Mouse (Mus musculus): ENCODE data around the gene Cfap36. TPM values are rescaled to one million over a fixed set of nuclear protein-coding genes. Genes with fewer than 3 reads are reported as not detected.
A peak's percentile ranks its signal among the peaks of the same experiment; 100 is the strongest.

Gene Cfap36
- polyA plus RNA-seq (2015; fragmentation: Nextera tagmentation; extraction: Ambion mirVana) = 121 and 146 TPM in 2 replicates

GRCm38 (mm10) chr11:29246883-29247650, at the start of gene Cfap36:
TSS of gene Cfap36 (minus strand) at chr11:29247409.
- H3K36me3 ChIP-seq (ENCODE audit: control insufficient read depth, insufficient read depth, low read length) = peaks cover 3% of the 10 kb centered on the region; the same call in 1 of the 2 replicates
- H3K4me1 ChIP-seq (ENCODE audit: control insufficient read depth, insufficient read depth, low read depth, low read length) = peaks cover 13% of the 10 kb centered on the region
- H3K9me3 ChIP-seq (ENCODE audit: control insufficient read depth, low read length) = no peaks in the 10 kb centered on the region
- peak within 1 kb of the TSS; percentile 88 for H3K9ac ChIP-seq (ENCODE audit: low read depth, low read length)
- H3K4me2 ChIP-seq (ENCODE audit: low read length) = peak within 1 kb of the TSS; percentile 80
- WGBS = under 1% methylated on average over 53 of the region's 53 CpGs
- no peaks in the 10 kb centered on the region for H3K27me3 ChIP-seq (replicated peaks; ENCODE audit: control insufficient read depth, insufficient read depth, low read length)
- peak within 1 kb of the TSS; percentile 93 for H3K27ac ChIP-seq (ENCODE audit: low read depth, low read length)
- H3K4me3 ChIP-seq (ENCODE audit: low read length) = peak within 1 kb of the TSS; percentile 94
- ATAC-seq = peak; percentile 100

GRCm38 (mm10) chr11:29287305-29287704, 40.1 kb upstream of the Cfap36 start:
- no peaks in the 10 kb centered on the region for H3K27me3 ChIP-seq (replicated peaks; ENCODE audit: control insufficient read depth, insufficient read depth, low read length)
- no peak overlapping the region for H3K27ac ChIP-seq (ENCODE audit: low read depth, low read length)
- no peak overlapping the region for H3K9ac ChIP-seq (ENCODE audit: low read depth, low read length)
- no peaks in the 10 kb centered on the region for H3K4me1 ChIP-seq (ENCODE audit: control insufficient read depth, insufficient read depth, low read depth, low read length)
- no peaks in the 10 kb centered on the region for H3K36me3 ChIP-seq (ENCODE audit: control insufficient read depth, insufficient read depth, low read length)
- no peak overlapping the region for H3K4me3 ChIP-seq (ENCODE audit: low read length)
- H3K9me3 ChIP-seq (ENCODE audit: control insufficient read depth, low read length) = no peaks in the 10 kb centered on the region
- ATAC-seq = no peak
- no peak overlapping the region for H3K4me2 ChIP-seq (ENCODE audit: low read length)

- ATAC-seq = no peak
- Histone ChIP-seq H3K9me3 (ENCODE audit: control insufficient read depth, low read length) (no peaks in the 10 kb centered on the region), H3K9ac (ENCODE audit: low read depth, low read length) (no peak overlapping the region), H3K4me2 (ENCODE audit: low read length) (no peak overlapping the region), H3K36me3 (ENCODE audit: control insufficient read depth, insufficient read depth, low read length) (no peaks in the 10 kb centered on the region), H3K4me1 (ENCODE audit: control insufficient read depth, insufficient read depth, low read depth, low read length) (no peaks in the 10 kb centered on the region), H3K27ac (ENCODE audit: low read depth, low read length) (no peak overlapping the region), H3K27me3 (replicated peaks; ENCODE audit: control insufficient read depth, insufficient read depth, low read length) (no peaks in the 10 kb centered on the region), H3K4me3 (ENCODE audit: low read length) (no peak overlapping the region)
Measured at GRCm38 (mm10) chr11:29286040-29286439, 38.8 kb upstream of the Cfap36 start.

GRCm38 (mm10) chr11:29274758-29275157, 27.5 kb upstream of the Cfap36 start:
- H3K4me3 ChIP-seq (ENCODE audit: low read length) = no peak overlapping the region
- H3K4me2 ChIP-seq (ENCODE audit: low read length) = no peak overlapping the region
- H3K4me1 ChIP-seq (ENCODE audit: control insufficient read depth, insufficient read depth, low read depth, low read length) = no peaks in the 10 kb centered on the region
- H3K27me3 ChIP-seq (replicated peaks; ENCODE audit: control insufficient read depth, insufficient read depth, low read length) = no peaks in the 10 kb centered on the region
- H3K36me3 ChIP-seq (ENCODE audit: control insufficient read depth, insufficient read depth, low read length) = no peaks in the 10 kb centered on the region
- no peak for ATAC-seq
- 82% methylated on average over 3 of the region's 3 CpGs for WGBS
- no peak overlapping the region for H3K9ac ChIP-seq (ENCODE audit: low read depth, low read length)
- H3K9me3 ChIP-seq (ENCODE audit: control insufficient read depth, low read length) = peaks cover 2% of the 10 kb centered on the region; the same call in 1 of the 2 replicates
- no peak overlapping the region for H3K27ac ChIP-seq (ENCODE audit: low read depth, low read length)

- Histone ChIP-seq H3K27me3 (replicated peaks; ENCODE audit: control insufficient read depth, insufficient read depth, low read length) (no peaks in the 10 kb centered on the region), H3K9ac (ENCODE audit: low read depth, low read length) (no peak overlapping the region), H3K4me3 (ENCODE audit: low read length) (no peak overlapping the region), H3K36me3 (ENCODE audit: control insufficient read depth, insufficient read depth, low read length) (no peaks in the 10 kb centered on the region), H3K4me1 (ENCODE audit: control insufficient read depth, insufficient read depth, low read depth, low read length) (no peaks in the 10 kb centered on the region), H3K27ac (ENCODE audit: low read depth, low read length) (no peak overlapping the region), H3K4me2 (ENCODE audit: low read length) (no peak overlapping the region), H3K9me3 (ENCODE audit: control insufficient read depth, low read length) (peaks cover 2% of the 10 kb centered on the region; the same call in 1 of the 2 replicates)
- WGBS = 29% methylated on average over 3 of the region's 3 CpGs
- ATAC-seq = peak; percentile 70
Measured at GRCm38 (mm10) chr11:29267824-29268223, 20.6 kb upstream of the Cfap36 start.

- no peaks in the 10 kb centered on the region for H3K4me1 ChIP-seq (ENCODE audit: control insufficient read depth, insufficient read depth, low read depth, low read length)
- no peak overlapping the region for H3K4me3 ChIP-seq (ENCODE audit: low read length)
- no peak overlapping the region for H3K27ac ChIP-seq (ENCODE audit: low read depth, low read length)
- H3K36me3 ChIP-seq (ENCODE audit: control insufficient read depth, insufficient read depth, low read length) = no peaks in the 10 kb centered on the region
- no peak overlapping the region for H3K4me2 ChIP-seq (ENCODE audit: low read length)
- no peaks in the 10 kb centered on the region for H3K27me3 ChIP-seq (replicated peaks; ENCODE audit: control insufficient read depth, insufficient read depth, low read length)
- no peaks in the 10 kb centered on the region for H3K9me3 ChIP-seq (ENCODE audit: control insufficient read depth, low read length)
- ATAC-seq = no peak
- H3K9ac ChIP-seq (ENCODE audit: low read depth, low read length) = no peak overlapping the region
- 83% methylated on average over 1 of the region's 1 CpGs for WGBS
Measured at GRCm38 (mm10) chr11:29254643-29255042, 7.4 kb upstream of the Cfap36 start.

- WGBS = 97% methylated on average over 5 of the region's 5 CpGs
- H3K4me2 ChIP-seq (ENCODE audit: low read length) = no peak overlapping the region
- H3K27ac ChIP-seq (ENCODE audit: low read depth, low read length) = no peak overlapping the region
- no peaks in the 10 kb centered on the region for H3K9me3 ChIP-seq (ENCODE audit: control insufficient read depth, low read length)
- no peaks in the 10 kb centered on the region for H3K27me3 ChIP-seq (replicated peaks; ENCODE audit: control insufficient read depth, insufficient read depth, low read length)
- no peaks in the 10 kb centered on the region for H3K36me3 ChIP-seq (ENCODE audit: control insufficient read depth, insufficient read depth, low read length)
- peaks cover 13% of the 10 kb centered on the region for H3K4me1 ChIP-seq (ENCODE audit: control insufficient read depth, insufficient read depth, low read depth, low read length)
- no peak for ATAC-seq
- H3K4me3 ChIP-seq (ENCODE audit: low read length) = no peak overlapping the region
- H3K9ac ChIP-seq (ENCODE audit: low read depth, low read length) = no peak overlapping the region
Measured at GRCm38 (mm10) chr11:29248386-29248785, 1.2 kb upstream of the Cfap36 start.

GRCm38 (mm10) chr11:29247725-29248124, 516 bp upstream of the Cfap36 start:
- Histone ChIP-seq H3K36me3 (ENCODE audit: control insufficient read depth, insufficient read depth, low read length) (peaks cover under 1% of the 10 kb centered on the region; the same call in 1 of the 2 replicates), H3K4me3 (ENCODE audit: low read length) (peak overlapping the region; percentile 94), H3K9ac (ENCODE audit: low read depth, low read length) (no peak overlapping the region), H3K27me3 (replicated peaks; ENCODE audit: control insufficient read depth, insufficient read depth, low read length) (no peaks in the 10 kb centered on the region), H3K4me2 (ENCODE audit: low read length) (peak overlapping the region; percentile 55), H3K4me1 (ENCODE audit: control insufficient read depth, insufficient read depth, low read depth, low read length) (peaks cover 13% of the 10 kb centered on the region), H3K27ac (ENCODE audit: low read depth, low read length) (peak overlapping the region; percentile 67; the same call in 1 of the 2 replicates), H3K9me3 (ENCODE audit: control insufficient read depth, low read length) (no peaks in the 10 kb centered on the region)
- peak; percentile 5 for ATAC-seq
- 96% methylated on average over 1 of the region's 1 CpGs for WGBS

- no peak for ATAC-seq
- H3K36me3 ChIP-seq (ENCODE audit: control insufficient read depth, insufficient read depth, low read length) = peaks cover 3% of the 10 kb centered on the region; the same call in 1 of the 2 replicates
- peak overlapping the region; percentile 94 for H3K4me3 ChIP-seq (ENCODE audit: low read length)
- no peak overlapping the region for H3K27ac ChIP-seq (ENCODE audit: low read depth, low read length)
- H3K9ac ChIP-seq (ENCODE audit: low read depth, low read length) = peak overlapping the region; percentile 88
- no peaks in the 10 kb centered on the region for H3K9me3 ChIP-seq (ENCODE audit: control insufficient read depth, low read length)
- H3K4me2 ChIP-seq (ENCODE audit: low read length) = peak overlapping the region; percentile 80
- no peaks in the 10 kb centered on the region for H3K27me3 ChIP-seq (replicated peaks; ENCODE audit: control insufficient read depth, insufficient read depth, low read length)
- H3K4me1 ChIP-seq (ENCODE audit: control insufficient read depth, insufficient read depth, low read depth, low read length) = peaks cover 13% of the 10 kb centered on the region
- 59% methylated on average over 4 of the region's 4 CpGs for WGBS
Measured at GRCm38 (mm10) chr11:29245988-29246387, 1.2 kb downstream of the Cfap36 start.
